Mouse (Mus musculus) embryo, embryonic 11 days (tissue): Measurements from ENCODE around the gene Higd1a.

Source experiments
- DNase-seq: peaks from one replicate; pipeline ENCODE4 v3.0.0-alpha.2; 2015

The Higd1a gene

GRCm38 (mm10) chr9:121858153-121858488 lies at the start of gene Higd1a:
TSS of gene Higd1a (minus strand) at chr9:121858362.
- DNase-seq: no peak

- no peak for DNase-seq
Measured at GRCm38 (mm10) chr9:121907356-121908070, 49.4 kb upstream of the Higd1a start.

GRCm38 (mm10) chr9:121906456-121906855 lies 48.3 kb upstream of the Higd1a start:
- no peak for DNase-seq

GRCm38 (mm10) chr9:121905556-121906185 lies 47.5 kb upstream of the Higd1a start:
- DNase-seq: no peak

GRCm38 (mm10) chr9:121904946-121905345 lies 46.8 kb upstream of the Higd1a start:
- DNase-seq: no peak

- DNase-seq: no peak
Measured at GRCm38 (mm10) chr9:121904319-121904718, 46.2 kb upstream of the Higd1a start.

- no peak for DNase-seq
Measured at GRCm38 (mm10) chr9:121903476-121904305, 45.5 kb upstream of the Higd1a start.

DNA sequence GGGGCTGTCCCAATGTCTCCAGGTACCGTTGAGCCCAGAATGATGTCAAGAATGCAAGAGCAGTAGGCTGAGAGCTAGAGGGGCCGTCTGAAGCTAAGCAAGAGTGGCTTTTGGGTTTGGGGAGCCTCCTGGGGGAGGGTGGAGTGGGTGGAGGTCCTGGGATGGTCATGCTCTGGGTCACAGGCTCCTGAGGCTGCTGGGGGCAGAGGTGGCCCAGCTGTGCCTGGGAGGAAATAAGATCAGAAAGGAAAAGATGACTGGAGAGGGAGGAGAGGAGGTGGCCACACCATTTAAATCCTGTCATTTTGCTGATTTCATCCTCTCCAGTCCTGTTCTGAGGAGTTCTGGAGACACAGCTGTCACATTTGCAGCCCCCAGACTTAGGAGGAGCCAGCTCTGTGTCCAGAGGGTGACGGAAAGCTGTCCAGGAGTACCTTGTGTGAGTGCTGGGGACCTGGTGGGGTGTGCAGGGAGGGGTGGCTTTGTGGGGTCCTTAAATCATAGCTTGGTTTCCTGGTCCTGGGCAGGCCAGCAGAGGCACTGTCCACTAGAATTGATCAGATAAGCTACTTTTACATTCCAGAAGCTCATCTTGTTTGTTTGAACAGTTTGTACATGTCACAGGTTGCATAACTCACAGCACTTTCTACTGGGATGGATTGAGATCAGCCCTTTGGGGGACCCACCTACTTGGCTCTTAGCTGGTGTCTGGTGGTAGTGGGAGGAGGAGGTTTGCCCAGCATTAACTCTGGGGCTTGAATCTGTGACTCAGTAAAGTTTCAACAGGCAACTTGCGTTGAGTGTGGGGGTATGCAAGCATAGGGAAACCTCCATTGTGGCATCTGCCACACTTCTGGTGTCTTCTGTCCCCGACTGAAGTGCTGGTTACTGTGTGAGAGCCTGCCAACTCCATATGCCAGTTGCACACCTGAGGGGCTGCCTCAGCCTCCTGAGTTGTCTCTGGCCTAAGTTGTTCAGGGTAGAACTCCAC lies 43.8 kb upstream of the Higd1a start:
- no peak for DNase-seq

DNA sequence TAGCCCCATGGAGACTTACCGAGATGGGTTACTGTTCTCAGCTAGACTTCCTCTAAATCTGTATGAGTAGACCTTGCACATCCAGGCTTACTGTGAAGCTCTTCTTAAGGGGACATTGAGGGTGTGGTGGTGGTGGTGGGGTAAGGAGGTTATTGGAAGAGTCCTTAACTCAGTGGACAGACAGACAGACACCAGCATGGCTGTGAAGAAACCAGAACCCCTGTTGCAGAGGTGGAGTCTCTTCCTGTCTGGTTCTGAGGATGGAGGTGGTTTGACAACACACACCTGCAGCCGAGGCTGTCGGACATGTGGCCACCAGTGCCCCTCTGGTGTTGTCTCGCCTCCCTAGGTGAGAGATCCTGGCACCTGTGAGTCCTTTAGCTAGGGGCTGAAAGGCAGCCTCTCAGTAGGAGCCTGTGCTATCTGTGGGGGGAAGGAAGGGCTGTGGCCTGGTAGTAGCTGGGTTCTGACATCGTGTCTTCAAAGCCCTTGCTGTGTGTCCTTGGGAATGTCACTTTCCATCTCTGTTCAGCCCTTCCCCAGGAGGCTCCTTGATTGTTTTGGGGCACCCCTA lies 42.2 kb upstream of the Higd1a start:
- no peak for DNase-seq

- DNase-seq: no peak
Measured at GRCm38 (mm10) chr9:121899306-121899705, 41.1 kb upstream of the Higd1a start.

DNA sequence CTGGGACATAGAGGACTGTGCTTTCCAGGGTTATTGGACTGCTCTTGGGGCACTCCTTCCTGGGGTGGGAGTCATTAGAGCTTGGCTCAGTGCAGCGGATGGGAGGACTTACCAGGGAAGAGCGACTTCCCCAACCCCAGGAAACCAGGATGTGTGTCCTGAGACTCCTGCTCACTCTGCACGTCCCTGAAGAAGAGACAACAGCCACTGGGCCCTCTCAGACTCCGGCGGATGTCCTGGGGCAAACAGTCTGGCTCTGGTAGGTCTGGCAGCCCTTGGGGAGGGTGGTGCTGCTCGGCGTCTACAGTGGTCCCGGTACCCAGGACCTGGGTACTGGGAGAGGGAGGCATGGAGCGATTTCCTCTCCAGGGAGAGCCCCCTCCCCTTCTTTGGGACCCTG lies 40.1 kb upstream of the Higd1a start, which contains the start of gene Ackr2:
Gene Ackr2 (plus strand): TSS at position 111 of the 400 bp plus-strand sequence.
- no peak for DNase-seq

GRCm38 (mm10) chr9:121896820-121897219 lies 38.7 kb upstream of the Higd1a start:
- no peak for DNase-seq

DNA sequence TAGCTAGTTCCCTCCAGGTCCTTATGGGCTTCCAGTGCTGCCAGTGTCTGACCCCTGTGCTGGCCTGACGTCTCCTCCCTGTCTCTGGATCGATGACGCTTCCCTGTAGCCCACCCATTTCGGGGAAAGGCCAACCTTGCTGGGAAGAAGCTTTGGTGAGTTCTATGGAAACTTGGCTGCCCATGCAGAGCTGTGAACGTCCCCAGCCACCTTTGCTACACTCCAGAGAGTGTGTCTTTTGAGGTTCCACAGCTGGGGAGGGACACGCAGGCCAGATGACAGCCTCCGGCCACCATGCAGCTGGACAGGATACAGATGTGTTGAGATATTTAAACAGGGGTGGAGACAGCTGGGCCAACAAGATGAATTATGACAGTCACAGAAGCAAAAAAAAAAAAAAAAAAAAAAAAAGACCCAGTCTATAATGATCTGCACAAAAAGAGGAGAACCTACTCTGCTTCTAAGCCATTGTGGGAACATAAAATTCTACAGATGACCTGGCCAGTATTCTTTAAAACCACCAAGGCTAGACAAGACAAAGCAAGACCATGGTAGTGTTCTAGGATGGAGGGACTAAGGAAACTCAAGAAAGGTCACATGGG lies 37.3 kb upstream of the Higd1a start:
- no peak for DNase-seq

GRCm38 (mm10) chr9:121894447-121894846 lies 36.3 kb upstream of the Higd1a start:
- no peak for DNase-seq

GRCm38 (mm10) chr9:121892057-121892687 lies 34.0 kb upstream of the Higd1a start:
- DNase-seq: no peak

DNA sequence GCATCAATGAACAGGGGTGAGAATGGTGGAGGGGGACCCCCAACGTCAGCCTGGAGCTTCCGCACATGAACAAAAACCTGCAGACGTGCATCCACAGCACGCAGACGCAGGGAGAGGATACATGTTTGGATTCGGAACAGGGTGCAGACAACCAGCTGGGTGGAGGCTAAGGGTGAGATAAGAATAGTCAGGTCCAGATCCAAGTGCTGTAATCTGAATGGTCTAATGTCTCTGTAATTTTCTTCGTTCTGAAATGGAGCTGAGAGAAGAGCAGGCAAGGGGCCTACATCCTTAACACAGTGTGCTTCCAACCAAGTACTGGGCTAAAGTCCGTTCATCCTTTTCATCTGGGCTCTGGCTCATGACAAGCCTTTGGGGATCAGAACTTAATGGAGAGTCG lies 33.1 kb upstream of the Higd1a start:
- DNase-seq: no peak

DNA sequence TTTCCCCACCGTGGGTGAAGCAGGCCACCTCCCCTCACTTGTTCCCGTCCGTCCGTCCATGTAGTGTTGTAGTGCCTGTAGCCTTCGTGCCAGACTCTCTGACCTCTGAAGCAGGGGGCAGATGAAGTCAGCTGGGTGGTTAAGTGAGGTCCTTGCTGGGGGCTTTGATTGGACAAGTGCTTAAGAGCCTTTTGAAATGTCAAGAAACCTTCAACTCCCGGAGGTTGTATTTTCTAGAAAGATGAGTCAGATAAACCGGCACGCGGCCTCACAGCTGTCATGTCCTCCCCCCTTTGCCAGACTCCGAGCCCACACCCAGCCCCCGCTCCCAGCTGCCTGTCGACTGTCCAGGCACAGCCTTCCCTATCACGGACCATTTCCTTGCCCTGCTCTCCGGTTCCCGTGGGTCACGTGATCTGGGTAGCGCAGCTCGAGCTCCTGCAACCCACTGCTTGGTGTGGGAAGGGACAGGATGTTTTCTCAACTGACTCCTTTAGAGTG lies 32.3 kb upstream of the Higd1a start:
- DNase-seq: peak; percentile 62

DNA sequence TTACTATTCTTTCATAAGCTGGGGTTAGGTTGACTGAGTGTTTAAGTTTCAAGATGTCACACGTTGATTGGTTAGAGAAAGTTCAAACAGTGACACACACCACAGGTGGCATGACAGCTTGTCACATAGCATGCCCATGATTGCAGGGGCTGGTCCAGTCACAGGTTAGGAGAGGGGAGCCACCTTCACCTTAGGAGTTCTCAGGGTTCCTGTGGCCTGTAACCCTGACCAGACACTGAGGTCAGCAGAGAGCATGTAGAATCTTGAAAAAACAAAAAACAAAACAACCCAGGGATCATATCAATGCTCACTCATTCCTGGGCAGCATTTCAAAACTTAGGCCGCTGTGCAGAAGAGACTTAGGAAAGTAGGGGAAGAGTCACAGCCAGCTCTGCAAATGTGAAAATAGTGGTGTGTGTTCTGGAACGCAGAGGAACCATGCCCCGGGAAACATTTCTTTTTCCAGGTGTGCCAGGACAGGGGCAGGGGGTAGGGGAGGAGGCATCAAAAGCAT lies 31.8 kb upstream of the Higd1a start:
- no peak for DNase-seq

DNA sequence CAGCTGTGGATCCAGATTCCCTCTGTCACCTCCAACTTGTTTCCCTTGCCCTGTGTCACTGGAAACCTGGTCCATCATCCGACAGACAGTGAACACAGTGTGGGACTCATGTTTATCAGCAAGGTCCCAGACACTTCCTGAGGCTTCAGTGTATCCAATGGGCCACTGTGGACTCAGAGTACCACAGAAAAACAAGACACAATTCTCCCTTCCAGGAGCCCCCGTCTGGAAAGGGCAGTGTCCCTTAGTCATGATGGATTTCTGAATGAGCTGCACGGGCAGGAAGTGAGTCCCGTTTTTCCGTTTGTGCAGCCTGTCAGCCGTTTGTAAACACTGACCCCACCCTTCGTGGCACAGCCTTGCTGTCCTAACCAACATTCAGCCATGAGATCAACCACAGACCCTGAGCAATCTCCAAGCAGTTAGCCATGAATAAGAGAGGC lies 23.9 kb upstream of the Higd1a start:
- DNase-seq: no peak

DNA sequence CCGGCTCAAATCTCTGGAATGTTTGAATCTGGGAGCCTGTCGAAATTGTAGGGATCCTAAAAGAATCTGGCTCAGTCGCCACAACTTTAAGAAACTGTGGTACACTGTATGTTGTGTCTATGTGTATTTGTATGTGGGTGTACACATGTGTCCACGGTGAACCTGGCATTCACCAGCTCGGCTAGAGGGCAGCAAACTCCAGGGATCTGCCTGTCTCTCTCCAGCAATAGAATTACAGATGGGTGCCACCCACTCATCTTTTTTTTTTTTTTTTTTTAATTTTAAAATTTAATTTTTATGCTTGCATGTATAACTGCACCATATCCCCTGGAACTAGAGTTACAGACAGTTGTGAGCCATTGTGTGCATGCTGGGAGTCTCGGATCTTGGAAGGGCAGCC lies 23.1 kb upstream of the Higd1a start:
- no peak for DNase-seq

GRCm38 (mm10) chr9:121880840-121881239 lies 22.7 kb upstream of the Higd1a start:
- DNase-seq: peak; percentile 83
